Mouse (Mus musculus) adrenal gland, postnatal 14 days (tissue): ENCODE results near the gene Zmiz2. TPM values are rescaled to one million over a fixed set of nuclear protein-coding genes. Genes with fewer than 3 reads are reported as not detected.
"Not testable (repeated sequence)": the region's sequence is repeated elsewhere in the genome, so short reads cannot be mapped to it uniquely, and the experiment has no call there.

Source experiments
- DNase-seq: peaks from one replicate; pipeline ENCODE4 v3.0.0; 2021; ENCODE audit warnings: mixed read lengths
- long read RNA-seq, 2 experiments: library from polyadenylated mRNA; stranded (forward); transcript quantifications; one replicate each; pipeline ENCODE4 v2.0.0; 2021
- total RNA-seq: library from RNA; stranded (reverse); gene quantifications from 2 replicates; pipeline ENCODE4 v1.2.3, GENCODE M21; 2021

The Zmiz2 gene
- 44.7 and 51.3 TPM in 2 replicates for total RNA-seq
- long read RNA-seq, experiment 1, full-length matches to known transcripts: 2 of 31 reads
- long read RNA-seq, experiment 1, partial matches to known transcripts: 28 of 31 reads
- long read RNA-seq, experiment 1, other reads (novel, unspliced or antisense): 1 of 31 reads
- long read RNA-seq, experiment 2, full-length matches to known transcripts: 1 of 27 reads
- long read RNA-seq, experiment 2, partial matches to known transcripts: 14 of 27 reads
- long read RNA-seq, experiment 2, other reads (novel, unspliced or antisense): 12 of 27 reads

DNA sequence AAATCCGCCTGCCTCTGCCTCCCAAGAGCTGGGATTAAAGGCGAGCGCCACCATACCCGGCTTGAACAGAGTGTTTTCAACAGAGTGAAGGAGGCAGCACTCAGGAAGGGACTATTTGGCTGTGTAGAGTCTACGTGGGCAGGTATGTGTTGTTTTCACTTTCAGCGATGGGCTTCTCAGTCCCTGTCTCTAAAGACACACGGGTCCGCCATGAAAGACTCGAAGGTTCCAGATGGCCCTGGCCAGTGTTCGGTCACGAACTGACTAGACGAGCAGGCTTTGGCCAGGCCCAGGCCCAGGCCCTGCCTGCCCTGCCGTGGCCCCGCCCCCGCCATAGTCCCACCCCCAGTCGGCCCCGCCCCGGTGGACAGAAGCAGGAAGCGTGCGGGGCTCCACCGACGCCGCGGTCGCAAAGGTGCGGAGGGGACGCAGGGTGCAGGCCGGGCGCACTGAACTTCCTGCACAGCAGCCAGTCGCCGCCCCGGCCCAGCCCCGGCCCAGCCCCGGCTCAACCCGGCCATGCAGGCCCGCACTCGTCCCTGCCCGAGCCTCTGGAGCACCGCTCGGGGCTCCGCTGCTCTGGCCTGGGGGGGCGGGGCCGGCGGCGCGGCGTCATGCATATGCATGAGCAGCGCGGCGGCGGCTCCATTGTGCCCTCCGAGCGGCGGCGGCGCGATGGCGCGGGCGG lies at the start of gene Zmiz2:
Gene Zmiz2 (plus strand): TSS at position 349 of the 688 bp plus-strand sequence.
- DNase-seq: peak; percentile 98

DNA sequence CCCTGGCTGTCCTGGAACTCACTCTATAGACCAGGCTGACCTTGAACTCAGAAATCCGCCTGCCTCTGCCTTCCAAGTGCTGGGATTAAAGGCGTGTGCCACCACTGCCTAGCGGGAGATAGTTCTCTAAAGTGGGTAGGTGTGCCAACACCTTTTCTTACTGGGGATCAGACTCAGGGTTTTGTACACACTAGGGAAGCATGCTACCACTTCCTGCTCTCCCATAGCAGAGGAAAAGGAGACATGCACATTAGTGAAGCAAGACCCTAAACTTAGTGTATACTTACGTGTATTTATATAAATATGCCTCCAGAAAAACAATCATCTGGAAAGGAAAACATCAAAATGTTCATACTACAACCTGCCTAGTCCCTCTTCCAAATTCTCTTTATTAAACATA lies 42.9 kb upstream of the Zmiz2 start:
- DNase-seq: no peak

DNA sequence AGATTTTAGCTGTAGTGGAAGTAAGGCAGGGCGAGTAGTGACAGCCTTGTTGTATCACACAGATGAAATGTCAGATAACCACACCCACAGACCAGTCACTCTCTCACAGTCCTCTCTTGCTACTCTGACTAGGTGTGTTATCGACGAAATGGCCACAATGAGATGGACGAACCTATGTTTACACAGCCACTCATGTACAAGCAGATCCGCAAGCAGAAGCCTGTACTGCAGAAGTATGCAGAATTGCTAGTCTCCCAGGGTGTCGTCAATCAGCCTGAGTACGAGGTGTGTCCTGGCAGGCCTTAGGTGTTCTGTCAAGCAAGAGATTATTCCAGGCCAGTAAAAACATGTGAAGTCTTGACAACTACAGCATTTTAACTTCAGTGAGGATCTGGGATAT lies 41.9 kb upstream of the Zmiz2 start:
- DNase-seq: no peak

DNA sequence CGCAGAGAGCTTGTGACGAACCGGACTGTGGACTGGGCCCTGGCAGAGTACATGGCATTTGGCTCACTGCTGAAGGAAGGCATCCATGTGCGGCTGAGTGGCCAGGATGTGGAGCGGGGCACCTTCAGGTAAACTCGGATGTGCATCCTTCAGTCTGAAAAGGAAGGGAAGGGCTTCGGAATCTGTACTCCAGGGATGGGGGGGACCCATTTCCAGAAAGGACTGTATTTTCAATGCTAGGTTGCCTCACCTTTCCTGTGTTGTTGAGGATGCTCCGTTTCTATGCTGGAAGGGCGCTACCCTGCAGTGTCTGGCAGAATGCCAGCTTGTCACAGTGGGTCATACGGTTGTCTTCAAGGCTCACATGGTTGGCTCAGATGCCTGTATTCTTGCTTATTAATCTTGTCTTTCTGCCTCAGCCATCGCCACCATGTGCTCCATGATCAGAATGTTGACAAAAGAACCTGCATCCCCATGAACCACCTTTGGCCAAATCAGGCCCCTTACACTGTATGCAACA lies 40.1 kb upstream of the Zmiz2 start:
- peak; percentile 29 for DNase-seq

DNA sequence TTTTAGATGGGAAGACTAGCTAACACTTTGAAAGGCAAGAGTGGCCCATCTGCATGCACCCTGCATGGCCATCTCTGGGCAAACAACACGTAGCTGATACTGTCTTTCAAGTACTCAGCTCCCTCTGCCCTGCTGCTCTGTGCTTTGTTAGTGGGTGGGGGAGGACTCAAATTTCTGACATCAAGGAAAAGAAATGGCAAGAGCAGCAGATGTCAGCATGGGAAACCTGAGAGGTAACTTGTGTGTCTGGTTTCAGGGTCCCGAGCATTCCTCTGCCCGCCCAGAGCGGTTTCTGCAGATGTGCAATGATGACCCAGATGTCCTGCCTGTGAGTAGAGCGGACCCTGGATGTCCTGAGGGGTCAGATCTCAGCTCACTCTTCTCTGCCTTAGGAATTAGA lies 39.3 kb upstream of the Zmiz2 start:
- DNase-seq: no peak

DNA sequence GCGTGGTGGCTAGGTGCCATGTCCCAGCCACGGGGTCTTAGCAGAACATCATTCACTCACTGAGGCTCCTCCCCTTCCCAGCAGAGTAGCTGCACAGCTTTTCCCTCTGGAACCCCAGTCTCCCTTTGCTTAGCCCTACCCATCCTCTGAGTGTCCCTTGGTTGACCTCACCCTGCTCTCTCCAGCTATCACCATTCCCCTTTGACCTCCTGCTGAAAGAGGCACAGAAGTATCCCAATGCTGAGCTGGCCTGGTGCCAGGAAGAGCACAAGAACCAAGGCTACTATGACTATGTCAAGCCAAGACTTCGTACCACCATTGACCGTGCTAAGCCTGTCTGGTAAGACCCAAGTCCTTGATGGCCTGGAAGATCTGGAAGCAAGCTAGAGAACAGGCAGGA lies 33.8 kb upstream of the Zmiz2 start:
- DNase-seq: peak; percentile 42

DNA sequence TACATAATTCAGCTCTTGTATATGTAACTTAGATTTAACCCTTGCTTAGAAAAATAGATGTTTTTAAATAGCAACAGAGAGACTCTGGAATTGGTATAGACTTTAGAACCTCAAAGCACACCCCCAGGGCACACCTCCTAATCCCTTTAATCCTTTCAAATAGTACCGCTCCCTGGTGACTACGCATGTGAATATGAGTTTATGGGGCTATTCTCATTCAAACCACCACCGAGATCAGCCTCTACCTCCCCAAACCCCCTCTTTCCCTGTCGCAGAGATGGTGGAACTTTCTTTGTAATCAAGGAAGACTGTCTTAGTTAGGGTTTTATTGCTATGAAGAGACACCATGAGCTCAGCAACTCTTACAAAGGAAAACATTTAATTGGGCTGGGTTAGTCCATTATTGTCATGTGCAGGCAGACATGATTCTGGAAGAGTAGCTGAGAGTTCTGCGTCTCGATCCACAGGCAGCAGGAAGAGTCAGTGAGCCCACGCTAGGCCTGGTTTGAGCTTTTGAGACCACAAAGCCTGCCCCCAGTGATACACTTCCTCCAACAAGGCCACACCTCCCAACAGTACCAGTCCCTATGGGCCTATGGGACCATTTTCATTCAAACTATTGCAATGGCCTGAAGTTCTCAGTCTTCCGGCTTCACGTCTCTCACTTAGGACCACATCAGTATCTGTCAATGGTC lies 24.1 kb upstream of the Zmiz2 start:
- no peak for DNase-seq

DNA sequence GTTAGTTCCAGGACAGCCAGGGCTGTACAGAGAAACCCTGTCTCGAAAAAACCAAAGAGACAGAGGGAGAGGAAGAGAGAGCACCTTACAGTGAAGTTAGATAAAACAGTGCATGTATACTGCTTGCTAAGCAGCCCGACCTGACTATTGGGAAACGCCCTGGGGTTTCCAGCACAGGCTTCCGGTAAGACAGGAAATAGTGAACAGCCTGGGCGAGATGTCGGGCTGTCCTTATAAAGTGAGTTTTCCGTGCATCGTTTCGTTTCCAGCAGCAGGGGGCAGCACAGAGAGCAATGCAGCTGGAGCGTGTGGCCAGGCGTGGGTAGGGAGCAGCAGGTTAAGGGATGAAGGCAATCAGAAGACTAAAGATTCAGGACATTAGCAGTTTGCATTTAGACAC lies 23.0 kb upstream of the Zmiz2 start:
- peak; percentile 87 for DNase-seq

DNA sequence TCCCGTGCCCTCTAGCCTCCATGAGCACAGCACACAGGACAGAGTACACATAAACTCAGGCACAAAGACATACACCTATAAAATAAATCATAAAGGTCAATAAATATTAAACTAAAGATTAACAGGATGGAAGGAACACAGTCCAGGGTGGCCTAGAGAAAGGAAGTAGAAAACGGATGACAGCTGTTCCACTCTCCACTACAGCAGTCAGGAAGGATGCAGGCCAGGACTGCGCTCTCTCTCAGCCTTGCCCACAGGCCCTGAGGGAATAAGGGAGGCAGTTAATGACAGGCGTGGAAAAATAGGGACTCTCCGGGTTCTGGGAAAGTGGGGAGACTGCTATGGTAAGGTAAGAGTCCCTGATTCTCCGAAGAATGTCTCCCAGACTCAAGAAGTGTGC lies 22.4 kb upstream of the Zmiz2 start:
- no peak for DNase-seq

DNA sequence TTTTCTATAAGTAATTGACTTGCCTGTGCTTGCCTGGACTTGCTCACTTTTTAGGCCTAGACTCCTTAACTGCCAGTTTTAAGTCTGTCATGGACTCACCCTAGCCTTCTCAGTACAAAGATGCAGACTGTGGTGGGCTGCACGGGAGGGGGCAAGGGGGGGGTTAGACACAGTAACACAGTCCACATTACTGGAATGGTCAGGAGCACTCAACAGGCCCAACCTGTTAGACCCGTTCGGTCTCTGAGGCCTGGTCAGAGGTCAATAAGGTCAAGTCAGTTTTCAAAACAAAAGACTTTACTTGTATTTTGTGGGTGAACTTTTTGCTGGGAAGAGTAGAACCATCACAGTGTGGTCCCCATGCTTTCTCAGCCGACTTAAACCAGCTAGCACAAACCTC lies 21.7 kb upstream of the Zmiz2 start:
- no peak for DNase-seq

DNA sequence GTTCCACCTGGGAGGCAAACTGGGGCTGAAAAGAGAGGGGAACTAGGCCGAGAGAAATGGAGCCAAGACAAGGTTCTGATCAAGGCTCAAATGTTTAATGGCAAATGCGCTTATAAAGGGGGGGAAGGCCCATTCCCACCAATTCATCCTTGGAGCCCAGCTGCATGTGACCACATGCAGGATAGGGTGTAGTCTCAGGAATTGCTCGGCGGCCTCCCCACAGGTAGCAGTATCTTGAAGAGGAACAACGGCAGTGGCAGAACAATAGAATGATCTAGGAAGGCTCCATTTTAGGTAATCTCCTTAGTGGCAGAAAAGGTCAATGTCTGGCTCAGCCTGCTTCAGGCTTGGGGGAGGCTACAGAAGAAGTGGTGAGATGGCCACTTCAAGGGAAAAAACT lies 20.9 kb upstream of the Zmiz2 start:
- not testable (repeated sequence) for DNase-seq

DNA sequence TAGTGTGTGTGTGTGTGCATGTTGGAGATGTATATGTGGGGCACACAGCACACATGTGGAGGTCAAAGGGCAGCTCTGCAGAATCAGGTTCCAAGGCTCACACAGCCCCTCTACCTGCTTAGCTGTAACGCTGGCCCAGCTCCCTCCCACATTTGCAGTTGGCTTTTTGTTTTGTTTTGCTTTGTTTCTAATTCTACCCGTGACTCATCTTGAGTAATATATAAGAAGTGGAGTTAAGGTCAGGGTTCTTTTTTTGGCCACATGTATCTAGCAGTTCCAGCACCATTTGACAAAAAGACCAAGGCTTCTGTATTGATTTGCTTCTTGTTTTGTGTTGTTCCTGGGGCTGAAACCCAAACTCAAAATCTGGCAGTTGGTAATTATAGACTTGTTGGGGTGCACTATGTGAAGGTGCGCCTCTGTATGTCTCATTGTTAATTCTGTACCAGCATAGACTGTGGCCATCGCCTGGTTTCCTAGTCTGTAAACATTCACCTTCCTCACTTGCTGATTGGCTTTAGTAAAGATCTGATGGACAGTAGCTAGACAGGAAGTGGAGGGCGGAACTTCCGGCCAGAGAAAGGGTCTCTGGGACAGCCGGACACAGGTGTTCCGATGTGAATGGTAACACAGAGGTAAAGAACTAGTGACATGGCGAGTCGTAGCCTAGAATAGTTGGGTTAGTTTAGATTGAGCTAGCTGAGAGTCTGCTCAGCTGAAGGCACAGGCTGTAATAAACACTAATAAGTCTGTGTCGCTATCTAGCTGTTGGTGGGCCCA lies 17.3 kb upstream of the Zmiz2 start:
- no peak for DNase-seq

DNA sequence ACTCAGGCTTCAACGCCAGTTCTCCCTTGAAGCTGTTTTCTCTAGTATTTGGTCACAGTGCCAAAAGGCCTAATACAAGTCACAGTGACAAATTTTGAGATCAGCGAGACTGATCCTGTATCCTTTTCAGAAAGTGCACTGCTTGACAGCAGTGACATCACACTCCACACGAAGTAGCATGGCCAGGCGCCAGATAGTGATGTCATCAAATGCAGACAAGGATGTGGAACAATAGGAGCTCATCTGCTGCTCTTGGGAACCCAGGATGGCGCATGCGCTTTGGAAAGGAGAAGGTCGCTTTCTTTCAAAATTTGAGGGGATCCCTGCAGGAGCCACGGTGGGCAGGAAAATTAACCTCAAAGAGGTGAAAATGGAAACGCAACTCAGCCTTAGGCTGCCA lies 16.1 kb upstream of the Zmiz2 start:
- DNase-seq: peak; percentile 41

DNA sequence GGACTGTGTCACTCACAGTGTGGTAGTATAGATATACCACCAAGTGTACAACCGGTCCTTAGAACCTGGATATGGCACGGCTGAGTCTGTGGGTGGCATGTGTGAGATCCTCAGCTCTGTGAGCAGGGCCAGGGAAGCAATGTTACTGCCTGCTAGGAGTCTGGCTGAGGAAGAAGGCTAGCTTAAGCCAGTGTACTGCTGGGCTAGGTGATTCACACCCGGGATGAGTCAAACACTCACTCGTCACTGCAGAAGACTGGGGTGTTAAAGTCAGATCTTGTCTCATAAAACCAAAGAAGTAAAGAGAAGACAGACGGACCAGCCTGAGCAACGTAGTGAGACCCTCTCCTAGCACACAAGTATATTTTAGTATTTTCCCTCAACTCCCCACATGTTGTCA lies 8.0 kb upstream of the Zmiz2 start:
- DNase-seq: peak; percentile 48

DNA sequence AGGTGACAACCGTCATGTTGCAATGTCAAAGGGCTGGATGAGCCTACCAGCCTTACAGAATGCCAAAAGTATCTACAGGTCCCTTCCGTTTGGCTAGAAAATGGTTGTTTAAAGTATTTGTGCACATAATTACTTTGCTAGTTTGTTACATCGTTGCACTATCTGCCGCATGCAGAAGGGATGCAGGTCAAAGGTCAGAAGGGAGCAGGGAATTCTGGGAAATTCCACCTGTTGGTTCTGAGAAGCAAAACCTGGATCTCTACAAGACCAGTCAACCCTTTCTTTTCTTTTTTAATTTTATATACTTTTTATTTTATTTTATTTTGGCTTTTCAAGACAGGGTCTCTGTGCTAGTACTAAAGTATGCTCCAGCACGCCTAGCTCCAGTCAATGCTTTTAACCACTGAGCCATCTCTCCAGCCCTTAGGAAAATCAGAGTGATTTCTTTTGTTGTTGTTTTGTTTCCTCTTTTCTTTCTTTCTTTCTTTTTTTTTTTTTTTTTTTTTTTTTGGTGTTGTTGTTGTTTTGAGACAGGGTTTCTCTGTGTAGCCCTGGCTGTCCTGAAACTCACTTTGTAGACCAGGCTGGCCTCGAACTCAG lies 648 bp upstream of the Zmiz2 start:
- DNase-seq: no peak

DNA sequence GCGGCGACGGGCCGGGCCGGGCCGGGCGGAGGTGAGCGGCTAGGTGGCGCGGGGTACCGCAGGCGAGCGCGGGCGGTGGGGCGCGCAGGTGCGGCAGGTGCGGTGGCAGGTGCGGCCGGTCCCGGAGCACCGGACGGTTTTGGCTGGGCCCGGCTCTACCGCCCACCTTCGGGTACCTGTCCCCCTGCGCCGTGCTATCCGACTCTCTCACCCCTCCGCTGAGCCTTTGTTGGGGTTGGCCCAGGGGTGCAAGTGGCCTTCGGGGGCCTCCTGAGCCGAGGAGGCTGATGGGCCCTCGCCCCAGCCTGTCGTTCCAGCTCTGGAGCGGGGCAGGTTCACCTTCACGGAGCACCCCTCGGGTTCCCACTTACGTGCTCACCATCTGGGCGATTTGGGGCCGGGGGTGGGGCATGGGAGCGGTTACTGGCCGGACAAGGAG lies 628 bp downstream of the Zmiz2 start:
- DNase-seq: peak; percentile 45

DNA sequence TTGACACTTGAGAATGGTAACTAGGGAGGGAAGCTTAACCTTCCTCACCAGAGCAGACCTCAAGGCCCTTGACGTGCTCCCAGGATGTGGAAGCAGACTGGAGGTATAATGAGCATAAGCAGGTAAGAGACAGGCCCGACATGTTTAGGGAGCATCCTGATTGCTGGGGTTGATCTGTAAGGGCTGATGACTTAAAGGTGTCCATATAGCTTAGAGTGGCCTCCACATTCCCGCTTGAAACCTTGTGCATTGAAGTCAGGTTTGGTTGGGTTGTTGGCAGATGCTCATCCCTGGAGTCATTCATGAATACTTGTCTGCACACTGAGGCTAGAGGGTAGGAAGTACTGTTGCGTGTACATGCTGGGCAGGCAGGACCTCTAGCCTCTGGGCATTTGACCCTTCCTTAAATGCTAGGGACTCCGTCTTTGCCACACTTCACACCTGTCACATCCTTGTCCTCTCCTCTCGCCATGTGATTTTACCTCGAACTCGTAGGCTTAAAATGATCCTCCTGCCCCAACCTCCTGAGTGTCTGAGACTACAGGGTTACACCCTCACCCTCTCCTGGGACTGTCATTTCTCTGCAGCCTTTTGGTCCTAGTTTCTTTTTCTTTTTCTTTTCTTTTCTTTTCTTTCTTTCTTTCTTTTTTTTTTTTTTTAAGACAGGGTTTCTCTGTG lies 1.6 kb downstream of the Zmiz2 start:
- DNase-seq: no peak

DNA sequence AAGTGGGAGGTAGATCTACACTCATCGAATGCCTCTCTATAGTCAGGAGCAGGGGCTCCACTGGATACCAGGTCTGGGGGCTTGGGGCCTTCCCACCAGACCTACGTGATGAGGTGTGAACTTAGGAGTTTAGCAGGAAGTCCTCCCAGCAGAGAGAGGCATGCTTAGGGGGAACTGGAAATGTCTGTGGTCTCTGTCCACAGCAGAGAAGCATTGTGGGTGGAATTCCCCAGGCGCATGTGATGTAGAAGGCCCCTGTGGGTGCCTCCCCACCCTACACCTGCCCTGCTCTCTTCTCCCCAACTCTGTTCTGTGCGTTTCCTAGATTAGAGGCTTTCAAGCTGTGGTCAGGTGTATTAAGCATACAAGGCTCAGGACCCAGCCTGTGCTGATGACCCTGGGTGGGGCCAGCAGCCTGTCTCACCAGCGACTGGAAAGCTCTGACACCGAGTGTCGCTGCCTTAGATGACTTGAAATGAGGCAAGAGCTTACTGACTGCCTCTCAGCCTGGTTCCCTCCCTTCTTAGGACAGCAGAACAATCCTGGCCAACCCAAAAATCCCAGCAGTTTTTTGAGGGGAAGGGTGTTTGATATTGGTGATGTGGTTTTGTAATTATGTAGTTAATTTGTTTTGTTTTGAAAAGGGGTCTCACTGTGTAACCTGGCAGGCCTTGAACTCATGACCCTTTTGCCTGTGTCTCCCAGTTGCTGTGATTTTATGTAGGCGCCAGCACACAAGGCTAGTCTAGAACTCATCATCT lies 2.8 kb downstream of the Zmiz2 start:
- no peak for DNase-seq

DNA sequence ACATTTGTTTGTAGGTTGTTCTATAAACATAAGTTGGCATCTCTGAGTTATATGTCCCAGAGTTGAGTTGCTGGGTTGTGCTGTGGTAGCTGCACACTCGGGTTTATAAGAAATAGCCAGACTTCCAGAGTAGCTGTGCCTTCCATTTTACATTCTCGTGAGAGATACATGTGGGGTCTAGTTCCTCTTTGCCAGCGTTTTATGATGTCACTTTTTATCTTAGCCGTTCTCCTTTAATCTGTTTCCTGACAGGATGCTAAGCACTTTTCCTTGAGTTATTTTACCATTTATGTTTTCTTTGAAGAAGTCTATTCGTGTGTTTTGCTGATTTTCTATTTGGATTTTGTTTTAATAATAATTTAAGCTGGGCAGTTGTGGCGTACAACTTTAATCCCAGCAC lies 4.0 kb downstream of the Zmiz2 start:
- DNase-seq: no peak

DNA sequence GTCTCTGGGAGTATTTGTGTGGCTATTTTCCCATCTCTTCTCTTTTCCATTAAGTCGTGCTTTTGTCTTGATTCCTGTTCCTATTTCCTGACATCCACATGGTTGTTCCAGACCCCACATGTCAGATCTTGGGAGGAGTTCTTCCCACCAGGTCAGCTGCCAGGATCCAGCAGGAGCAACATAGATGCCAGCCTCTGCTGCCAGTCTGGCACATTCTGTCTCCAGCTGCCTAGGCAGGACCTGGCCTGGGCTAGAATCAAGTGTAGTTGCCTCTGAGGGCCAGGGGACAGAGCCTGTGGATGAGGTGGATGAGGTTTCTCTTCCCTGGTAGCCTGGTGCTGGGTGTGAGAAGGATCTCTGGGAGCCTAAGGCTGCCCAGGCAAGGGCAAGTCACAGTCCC lies 5.0 kb downstream of the Zmiz2 start:
- no peak for DNase-seq

DNA sequence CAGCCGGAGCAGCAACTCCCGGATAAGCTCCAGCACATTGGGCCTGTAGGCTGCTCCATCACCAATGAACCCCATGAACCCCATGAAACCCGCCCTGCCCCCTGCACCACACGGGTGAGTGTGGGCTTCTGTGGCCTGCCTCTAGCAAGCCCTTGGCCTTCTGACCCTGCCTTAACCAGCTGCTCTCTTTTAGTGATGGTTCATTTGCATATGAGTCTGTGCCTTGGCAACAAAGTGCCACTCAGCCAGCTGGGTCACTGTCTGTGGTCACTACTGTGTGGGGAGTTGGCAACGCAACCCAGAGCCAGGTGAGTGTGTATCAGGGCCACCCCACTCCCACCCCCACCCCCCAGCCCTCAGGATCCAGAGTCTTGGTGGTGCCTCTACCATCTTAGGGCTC lies 6.7 kb downstream of the Zmiz2 start:
- peak; percentile 2 for DNase-seq
